Mouse (Mus musculus) cortical plate, adult 2 months (tissue): ENCODE measurements at regions not wholly inside any gene's neighbourhood (a gene's known extent, or its start where the extent isn't known, plus 50 kb on each side); places are given as distances from the start of the nearest gene placed in this dataset.

Experiments
- CTCF ChIP-seq: fragments of 200-500 bp; IDR thresholded peaks from 2 replicates; pipeline ENCODE4 v1.5.1; 2011; ENCODE audit warnings: mild to moderate bottlenecking, control low read depth, low read length; ENCODE audit not compliant: insufficient read depth; ENCODE audit errors: extremely low read depth
- POLR2A ChIP-seq: fragments of 200-500 bp; IDR thresholded peaks from 2 replicates; pipeline ENCODE4 v1.6.1; 2011; ENCODE audit warnings: mild to moderate bottlenecking, low read length, control low read depth; ENCODE audit not compliant: insufficient read depth; ENCODE audit errors: extremely low read depth

GRCm38 (mm10) chr7:64001611-64002111, 62.9 kb upstream of the Klf13 start:
- TF ChIP-seq POLR2A (no peak), CTCF (no peak)
